Mouse (Mus musculus) G1E (cell line): ENCODE data around the gene Ralgapa2.

ENCODE experiments used
- CTCF ChIP-seq: IDR thresholded peaks from 2 replicates; pipeline ENCODE4 v1.5.1; 2012; ENCODE audit warnings: low read depth, low read length, inconsistent platforms, mixed read lengths
- TAL1 ChIP-seq: conservative IDR thresholded peaks from 2 replicates; pipeline ENCODE4 v1.6.1; 2012; ENCODE audit warnings: low read depth, low read length, inconsistent platforms, mixed read lengths

DNA sequence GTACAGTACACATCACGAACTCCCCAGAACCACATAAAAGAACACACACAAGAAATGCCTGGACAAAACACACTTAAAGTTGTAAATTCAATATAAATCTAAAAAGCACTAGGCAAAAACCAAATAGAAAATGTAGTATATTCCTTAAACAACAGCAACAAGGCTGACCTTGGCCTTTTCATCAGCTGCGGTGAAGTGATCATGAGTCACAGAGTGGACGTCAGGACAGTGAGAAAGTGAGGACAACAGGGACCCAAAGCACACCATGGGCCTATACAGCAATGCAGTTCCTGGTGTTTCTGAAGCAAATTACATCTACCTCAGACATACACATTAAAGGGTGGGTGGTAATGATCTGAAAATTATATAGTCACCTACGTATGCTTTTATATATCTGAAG lies 44.1 kb downstream of the Ralgapa2 start:
- TF ChIP-seq TAL1: no peak
- no peak for TF ChIP-seq CTCF
